Comparison of ENCODE assay signal across 8 mouse cellular contexts in the genomic region with DNA sequence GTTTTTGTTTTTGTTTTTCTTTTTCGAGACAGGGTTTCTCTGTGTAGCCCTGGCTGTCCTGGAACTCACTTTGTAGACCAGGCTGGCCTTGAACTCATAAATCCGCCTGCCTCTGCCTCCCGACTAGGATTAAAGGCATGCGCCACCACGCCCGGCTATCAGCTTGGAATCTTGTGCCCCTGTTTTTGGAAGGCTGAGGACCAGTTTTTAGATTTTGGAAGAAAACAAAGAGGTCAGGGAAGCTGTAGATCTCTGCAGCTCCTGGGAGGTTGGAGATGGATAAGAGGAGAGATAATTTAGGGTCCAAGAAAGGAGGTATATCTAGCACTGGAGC. TPM values are rescaled to one million over a fixed set of nuclear protein-coding genes. Genes with fewer than 3 reads are reported as not detected.
DNase-seq lines count a peak whose midpoint lies in the region; ATAC-seq and TF ChIP-seq lines count a peak whose summit lies in the region.
"Not testable (repeated sequence)": the region's sequence is repeated elsewhere in the genome, so short reads cannot be mapped to it uniquely, and the experiment has no call there.

No protein-coding gene starts in this region.

- 6% methylated on average over 6 of the region's 6 CpGs for WGBS in forebrain, embryonic 15.5 days
- WGBS in hindbrain, embryonic 11.5 days, result 8% methylated on average over 6 of the region's 6 CpGs
- WGBS in kidney, embryonic 16.5 days, result 6% methylated on average over 6 of the region's 6 CpGs
- 3% methylated on average over 6 of the region's 6 CpGs for WGBS in liver, embryonic 14.5 days (ENCODE audit: insufficient replicate concordance)
- WGBS in midbrain, embryonic 13.5 days, result 11% methylated on average over 6 of the region's 6 CpGs
- 5% methylated on average over 6 of the region's 6 CpGs for WGBS in stomach, embryonic 14.5 days

- peak overlapping the region; percentile 82 for H3K4me3 ChIP-seq in forebrain, embryonic 15.5 days
- H3K4me3 ChIP-seq in hindbrain, embryonic 11.5 days (ENCODE audit: low read depth, low read length), result peak overlapping the region; percentile 80
- peak overlapping the region; percentile 88 for H3K4me3 ChIP-seq in kidney, embryonic 16.5 days (ENCODE audit: low read length)
- H3K4me3 ChIP-seq in liver, embryonic 14.5 days (ENCODE audit: insufficient read depth in 1 of 2, low read depth in 2 of 2, low read length in 2 of 2), result peak overlapping the region; percentile 72 to 88
- H3K4me3 ChIP-seq in midbrain, embryonic 13.5 days (replicated peaks), result peak overlapping the region; percentile 82
- peak overlapping the region; percentile 69 for H3K4me3 ChIP-seq in stomach, embryonic 14.5 days (ENCODE audit: low read depth, low read length)

- DNase-seq in A20 (ENCODE audit: low read depth, low spot score), result peak; percentile 26
- peak; percentile 10 for DNase-seq in embryo, embryonic 9.5 days (ENCODE audit: extremely low spot score)
- DNase-seq in hindbrain, embryonic 11.5 days (ENCODE audit: low spot score); liver, embryonic 14.5 days (ENCODE audit: low read depth in 3 of 3, low spot score in 3 of 3): not testable (repeated sequence)

- not testable (repeated sequence) for TF ChIP-seq EP300 in liver, embryonic 14.5 days (IDR thresholded peaks at IDR 0.05; ENCODE audit: low read depth)

- peak overlapping the region; percentile 82 for H3K9ac ChIP-seq in forebrain, embryonic 15.5 days (replicated peaks)
- H3K9ac ChIP-seq in hindbrain, embryonic 11.5 days (ENCODE audit: low read depth, low read length), result peak overlapping the region; percentile 84
- H3K9ac ChIP-seq in kidney, embryonic 16.5 days (replicated peaks; ENCODE audit: low read length), result peak overlapping the region; percentile 90
- peak overlapping the region; percentile 90 for H3K9ac ChIP-seq in liver, embryonic 14.5 days (replicated peaks)
- H3K9ac ChIP-seq in midbrain, embryonic 13.5 days (replicated peaks), result peak overlapping the region; percentile 85
- peak overlapping the region; percentile 85 for H3K9ac ChIP-seq in stomach, embryonic 14.5 days (replicated peaks; ENCODE audit: low read depth, low read length)

- H3K27ac ChIP-seq in forebrain, embryonic 15.5 days (replicated peaks), result peak overlapping the region; percentile 92
- peak overlapping the region; percentile 51; the same call in 1 of the 2 replicates for H3K27ac ChIP-seq in hindbrain, embryonic 11.5 days (ENCODE audit: low read depth, low read length)
- peak overlapping the region; percentile 91 for H3K27ac ChIP-seq in kidney, embryonic 16.5 days (ENCODE audit: low read length)
- H3K27ac ChIP-seq in liver, embryonic 14.5 days, result peak overlapping the region; percentile 72
- peak overlapping the region; percentile 87; the same call in 1 of the 2 replicates for H3K27ac ChIP-seq in midbrain, embryonic 13.5 days
- H3K27ac ChIP-seq in stomach, embryonic 14.5 days (ENCODE audit: low read length), result peak overlapping the region; percentile 86; the same call in 1 of the 2 replicates

- peak overlapping the region; percentile 69 for H3K4me2 ChIP-seq in forebrain, embryonic 15.5 days (replicated peaks)
- H3K4me2 ChIP-seq in hindbrain, embryonic 11.5 days (replicated peaks; ENCODE audit: low read depth, low read length), result peak overlapping the region; percentile 72
- peak overlapping the region; percentile 88 for H3K4me2 ChIP-seq in kidney, embryonic 16.5 days (replicated peaks; ENCODE audit: low read depth, low read length)
- peak overlapping the region; percentile 90 for H3K4me2 ChIP-seq in liver, embryonic 14.5 days (ENCODE audit: low read depth)
- peak overlapping the region; percentile 87 for H3K4me2 ChIP-seq in midbrain, embryonic 13.5 days (replicated peaks)
- H3K4me2 ChIP-seq in stomach, embryonic 14.5 days (replicated peaks; ENCODE audit: low read depth, low read length), result peak overlapping the region; percentile 63

- not testable (repeated sequence) for TF ChIP-seq CTCF in liver, embryonic 14.5 days (IDR thresholded peaks at IDR 0.05; ENCODE audit: low read depth)

- ATAC-seq in forebrain, embryonic 15.5 days (replicated peaks); hindbrain, embryonic 11.5 days (ENCODE audit: low FRiP score); kidney, embryonic 16.5 days (ENCODE audit: low FRiP score, low TSS enrichment); liver, embryonic 14.5 days (ENCODE audit: insufficient read depth); midbrain, embryonic 13.5 days; stomach, embryonic 14.5 days (ENCODE audit: insufficient number of reproducible peaks, insufficient read depth, low FRiP score, low read depth): not testable (repeated sequence)

- H3K36me3 ChIP-seq in forebrain, embryonic 15.5 days, result peaks cover 37% of the 10 kb centered on the region
- not testable (repeated sequence) for H3K36me3 ChIP-seq in hindbrain, embryonic 11.5 days (ENCODE audit: control insufficient read depth, insufficient read depth, low read length)
- peaks cover 38% of the 10 kb centered on the region for H3K36me3 ChIP-seq in kidney, embryonic 16.5 days (ENCODE audit: insufficient read depth, low read length)
- peaks cover 26% of the 10 kb centered on the region for H3K36me3 ChIP-seq in liver, embryonic 14.5 days (replicated peaks; ENCODE audit: control insufficient read depth, insufficient read depth, low read depth)
- peaks cover 44% of the 10 kb centered on the region for H3K36me3 ChIP-seq in midbrain, embryonic 13.5 days
- peaks cover 34% of the 10 kb centered on the region for H3K36me3 ChIP-seq in stomach, embryonic 14.5 days (ENCODE audit: control insufficient read depth, insufficient read depth, low read length)

- not testable (repeated sequence) for H3K9me3 ChIP-seq in forebrain, embryonic 15.5 days; hindbrain, embryonic 11.5 days (ENCODE audit: control insufficient read depth, low read length); kidney, embryonic 16.5 days (ENCODE audit: low read length); liver, embryonic 14.5 days (ENCODE audit: control insufficient read depth, low read length); midbrain, embryonic 13.5 days; stomach, embryonic 14.5 days (ENCODE audit: control insufficient read depth, low read depth, low read length)

- H3K4me1 ChIP-seq in forebrain, embryonic 15.5 days, result peaks cover 58% of the 10 kb centered on the region
- H3K4me1 ChIP-seq in hindbrain, embryonic 11.5 days (replicated peaks; ENCODE audit: control insufficient read depth, insufficient read depth, low read length), result not testable (repeated sequence)
- peaks cover 28% of the 10 kb centered on the region for H3K4me1 ChIP-seq in kidney, embryonic 16.5 days (ENCODE audit: insufficient read depth, low read length)
- peaks cover 7 to 19% of the 10 kb centered on the region in 2 experiments for H3K4me1 ChIP-seq in liver, embryonic 14.5 days (replicated peaks; ENCODE audit: control insufficient read depth in 2 of 2, insufficient read depth in 2 of 2, low read length in 1 of 2)
- H3K4me1 ChIP-seq in midbrain, embryonic 13.5 days (replicated peaks), result peaks cover 32% of the 10 kb centered on the region
- peaks cover 12% of the 10 kb centered on the region for H3K4me1 ChIP-seq in stomach, embryonic 14.5 days (ENCODE audit: control insufficient read depth, insufficient read depth, low read length)

- not testable (repeated sequence) for H3K27me3 ChIP-seq in forebrain, embryonic 15.5 days; hindbrain, embryonic 11.5 days (ENCODE audit: control insufficient read depth, insufficient read depth, low read length); kidney, embryonic 16.5 days (ENCODE audit: insufficient read depth, low read length); liver, embryonic 14.5 days (ENCODE audit: control insufficient read depth, insufficient read depth, low read length); midbrain, embryonic 13.5 days; stomach, embryonic 14.5 days (ENCODE audit: control insufficient read depth, insufficient read depth, low read length)

RNA-seq across cellular contexts. Expression of a gene that starts 0.6 kb away (rescaled TPM):
- 417 and 444 TPM in 2 replicates for polyA plus RNA-seq in forebrain, embryonic 15.5 days (2015; fragmentation: Nextera tagmentation; extraction: Ambion mirVana)
- 445 and 467 TPM in 2 replicates for polyA plus RNA-seq in hindbrain, embryonic 11.5 days (2014; fragmentation: Nextera tagmentation; extraction: Ambion mirVana)
- 480 and 498 TPM in 2 replicates for polyA plus RNA-seq in kidney, embryonic 16.5 days (2015; fragmentation: Nextera tagmentation; extraction: Ambion mirVana)
- polyA plus RNA-seq in liver, embryonic 14.5 days (2012; rRNA removed), result 146 and 149 TPM in 2 replicates
- 271 and 282 TPM in 2 replicates for polyA plus RNA-seq in liver, embryonic 14.5 days (2014; fragmentation: Nextera tagmentation; extraction: Ambion mirVana)
- polyA plus RNA-seq in midbrain, embryonic 13.5 days (2015; fragmentation: Nextera tagmentation; extraction: Ambion mirVana), result 482 and 516 TPM in 2 replicates
- polyA plus RNA-seq in stomach, embryonic 14.5 days (2014; fragmentation: Nextera tagmentation; extraction: Ambion mirVana), result 471 and 592 TPM in 2 replicates

RNA-seq across cellular contexts. Expression of a gene that starts 0.6 kb away (rescaled TPM):
- 612 and 676 TPM in 2 replicates for polyA plus RNA-seq in forebrain, embryonic 15.5 days (2015; fragmentation: Nextera tagmentation; extraction: Ambion mirVana)
- polyA plus RNA-seq in hindbrain, embryonic 11.5 days (2014; fragmentation: Nextera tagmentation; extraction: Ambion mirVana), result 706 and 742 TPM in 2 replicates
- polyA plus RNA-seq in kidney, embryonic 16.5 days (2015; fragmentation: Nextera tagmentation; extraction: Ambion mirVana), result 796 and 818 TPM in 2 replicates
- polyA plus RNA-seq in liver, embryonic 14.5 days (2012; rRNA removed), result 593 and 901 TPM in 2 replicates
- 693 and 702 TPM in 2 replicates for polyA plus RNA-seq in liver, embryonic 14.5 days (2014; fragmentation: Nextera tagmentation; extraction: Ambion mirVana)
- 704 and 707 TPM in 2 replicates for polyA plus RNA-seq in midbrain, embryonic 13.5 days (2015; fragmentation: Nextera tagmentation; extraction: Ambion mirVana)
- 1,306 and 1,470 TPM in 2 replicates for polyA plus RNA-seq in stomach, embryonic 14.5 days (2014; fragmentation: Nextera tagmentation; extraction: Ambion mirVana)

RNA-seq across cellular contexts. Expression of a gene that starts 14.6 kb away (rescaled TPM):
- polyA plus RNA-seq in forebrain, embryonic 15.5 days (2015; fragmentation: Nextera tagmentation; extraction: Ambion mirVana), result 41.4 and 42.5 TPM in 2 replicates
- polyA plus RNA-seq in hindbrain, embryonic 11.5 days (2014; fragmentation: Nextera tagmentation; extraction: Ambion mirVana), result 22.7 and 30.1 TPM in 2 replicates
- 65.0 and 73.5 TPM in 2 replicates for polyA plus RNA-seq in kidney, embryonic 16.5 days (2015; fragmentation: Nextera tagmentation; extraction: Ambion mirVana)
- polyA plus RNA-seq in liver, embryonic 14.5 days (2012; rRNA removed), result 7.1 and 7.6 TPM in 2 replicates
- 7.3 and 7.7 TPM in 2 replicates for polyA plus RNA-seq in liver, embryonic 14.5 days (2014; fragmentation: Nextera tagmentation; extraction: Ambion mirVana)
- polyA plus RNA-seq in midbrain, embryonic 13.5 days (2015; fragmentation: Nextera tagmentation; extraction: Ambion mirVana), result 28.6 and 36.2 TPM in 2 replicates
- 32.5 and 33.5 TPM in 2 replicates for polyA plus RNA-seq in stomach, embryonic 14.5 days (2014; fragmentation: Nextera tagmentation; extraction: Ambion mirVana)

RNA-seq across cellular contexts. Expression of a gene that starts 17.9 kb away (rescaled TPM):
- 60.7 and 63.5 TPM in 2 replicates for polyA plus RNA-seq in forebrain, embryonic 15.5 days (2015; fragmentation: Nextera tagmentation; extraction: Ambion mirVana)
- 73.7 and 76.1 TPM in 2 replicates for polyA plus RNA-seq in hindbrain, embryonic 11.5 days (2014; fragmentation: Nextera tagmentation; extraction: Ambion mirVana)
- polyA plus RNA-seq in kidney, embryonic 16.5 days (2015; fragmentation: Nextera tagmentation; extraction: Ambion mirVana), result 120 and 122 TPM in 2 replicates
- polyA plus RNA-seq in liver, embryonic 14.5 days (2012; rRNA removed), result 5.2 and 6.7 TPM in 2 replicates
- polyA plus RNA-seq in liver, embryonic 14.5 days (2014; fragmentation: Nextera tagmentation; extraction: Ambion mirVana), result 16.1 and 16.9 TPM in 2 replicates
- 64.0 and 66.9 TPM in 2 replicates for polyA plus RNA-seq in midbrain, embryonic 13.5 days (2015; fragmentation: Nextera tagmentation; extraction: Ambion mirVana)
- polyA plus RNA-seq in stomach, embryonic 14.5 days (2014; fragmentation: Nextera tagmentation; extraction: Ambion mirVana), result 75.6 and 79.6 TPM in 2 replicates

RNA-seq across cellular contexts. Expression of a gene that starts 43.3 kb away (rescaled TPM):
- polyA plus RNA-seq in forebrain, embryonic 15.5 days (2015; fragmentation: Nextera tagmentation; extraction: Ambion mirVana), result 12.8 and 14.0 TPM in 2 replicates
- 22.0 and 22.5 TPM in 2 replicates for polyA plus RNA-seq in hindbrain, embryonic 11.5 days (2014; fragmentation: Nextera tagmentation; extraction: Ambion mirVana)
- 28.4 and 29.5 TPM in 2 replicates for polyA plus RNA-seq in kidney, embryonic 16.5 days (2015; fragmentation: Nextera tagmentation; extraction: Ambion mirVana)
- 6.1 and 6.3 TPM in 2 replicates for polyA plus RNA-seq in liver, embryonic 14.5 days (2012; rRNA removed)
- polyA plus RNA-seq in liver, embryonic 14.5 days (2014; fragmentation: Nextera tagmentation; extraction: Ambion mirVana), result 12.8 and 15.2 TPM in 2 replicates
- 14.3 and 17.1 TPM in 2 replicates for polyA plus RNA-seq in midbrain, embryonic 13.5 days (2015; fragmentation: Nextera tagmentation; extraction: Ambion mirVana)
- polyA plus RNA-seq in stomach, embryonic 14.5 days (2014; fragmentation: Nextera tagmentation; extraction: Ambion mirVana), result 22.5 and 25.1 TPM in 2 replicates
